Mouse (Mus musculus): ENCODE results near the gene Isoc2a. TPM values are rescaled to one million over a fixed set of nuclear protein-coding genes. Genes with fewer than 3 reads are reported as not detected.
A peak's percentile ranks its signal among the peaks of the same experiment; 100 is the strongest.

The Isoc2a gene
- total RNA-seq, 2 experiments from 2014 or later = 2.4 TPM; not detected in 1

GRCm38 (mm10) chr7:4928323-4928722, 51.4 kb downstream of the Isoc2a start:
- ATAC-seq (replicated peaks; ENCODE audit: low FRiP score, poor library complexity, severe bottlenecking) = no peak

GRCm38 (mm10) chr7:4933103-4933502, 56.1 kb downstream of the Isoc2a start:
- no peak for ATAC-seq (replicated peaks; ENCODE audit: low FRiP score, poor library complexity, severe bottlenecking)

- no peak for ATAC-seq (replicated peaks; ENCODE audit: low FRiP score, poor library complexity, severe bottlenecking)
These were observed 57.4 kb downstream of the Isoc2a start for GRCm38 (mm10) chr7:4934160-4934914.

GRCm38 (mm10) chr7:4936832-4937231, 59.9 kb downstream of the Isoc2a start:
- no peak for ATAC-seq (replicated peaks; ENCODE audit: low FRiP score, poor library complexity, severe bottlenecking)

GRCm38 (mm10) chr7:4937392-4937791, 60.4 kb downstream of the Isoc2a start:
- no peak for ATAC-seq (replicated peaks; ENCODE audit: low FRiP score, poor library complexity, severe bottlenecking)

GRCm38 (mm10) chr7:4938456-4938855, 61.5 kb downstream of the Isoc2a start:
- ATAC-seq (replicated peaks; ENCODE audit: low FRiP score, poor library complexity, severe bottlenecking) = peak; percentile 77

GRCm38 (mm10) chr7:4940068-4940479, 63.1 kb downstream of the Isoc2a start:
- ATAC-seq (replicated peaks; ENCODE audit: low FRiP score, poor library complexity, severe bottlenecking) = peak; percentile 53; the same call in 1 of the 2 replicates

GRCm38 (mm10) chr7:4942673-4943072, 65.7 kb downstream of the Isoc2a start:
- no peak for ATAC-seq (replicated peaks; ENCODE audit: low FRiP score, poor library complexity, severe bottlenecking)

GRCm38 (mm10) chr7:4943223-4943815, 66.4 kb downstream of the Isoc2a start:
- ATAC-seq (replicated peaks; ENCODE audit: low FRiP score, poor library complexity, severe bottlenecking) = peak; percentile 82

Other genes with a start within 250 kb of the Isoc2a start
Only the 30 nearest of the 34 such genes appear.
- 5.0 and 8.3 TPM in 2 replicates for gene Hspbp1, start 192.1 kb upstream of the Isoc2a start, total RNA-seq (2015; ENCODE audit: low replicate concordance)
- gene Hspbp1, start 192.1 kb upstream of the Isoc2a start, total RNA-seq (2017; ENCODE audit: low replicate concordance) = 3.1 and 9.1 TPM in 2 replicates
- not detected in 2 replicates for gene Brsk1, start 186.5 kb upstream of the Isoc2a start, total RNA-seq (2015; ENCODE audit: low replicate concordance)
- not detected in 2 replicates for gene Brsk1, start 186.5 kb upstream of the Isoc2a start, total RNA-seq (2017; ENCODE audit: low replicate concordance)
- 1.7 and 6.7 TPM in 2 replicates for gene Tmem150b, start 151.9 kb upstream of the Isoc2a start, total RNA-seq (2015; ENCODE audit: low replicate concordance)
- gene Tmem150b, start 151.9 kb upstream of the Isoc2a start, total RNA-seq (2017; ENCODE audit: low replicate concordance) = 2.1 and 2.7 TPM in 2 replicates
- gene Kmt5c, start 137.0 kb upstream of the Isoc2a start, total RNA-seq (2015; ENCODE audit: low replicate concordance) = 11.3 and 15.9 TPM in 2 replicates
- 32.0 and 42.2 TPM in 2 replicates for gene Kmt5c, start 137.0 kb upstream of the Isoc2a start, total RNA-seq (2017; ENCODE audit: low replicate concordance)
- 33.2 and 44.4 TPM in 2 replicates for gene Cox6b2, start 124.1 kb upstream of the Isoc2a start, total RNA-seq (2015; ENCODE audit: low replicate concordance)
- 18.8 and 22.3 TPM in 2 replicates for gene Cox6b2, start 124.1 kb upstream of the Isoc2a start, total RNA-seq (2017; ENCODE audit: low replicate concordance)
- not detected in 2 replicates for gene Fam71e2, start 105.9 kb upstream of the Isoc2a start, total RNA-seq (2015; ENCODE audit: low replicate concordance)
- gene Fam71e2, start 105.9 kb upstream of the Isoc2a start, total RNA-seq (2017; ENCODE audit: low replicate concordance) = not detected in 2 replicates
- gene Il11, start 94.3 kb upstream of the Isoc2a start, total RNA-seq (2015; ENCODE audit: low replicate concordance) = not detected in 2 replicates
- not detected in 2 replicates for gene Il11, start 94.3 kb upstream of the Isoc2a start, total RNA-seq (2017; ENCODE audit: low replicate concordance)
- gene Tmem190, start 94.2 kb upstream of the Isoc2a start, total RNA-seq (2015; ENCODE audit: low replicate concordance) = not detected in 2 replicates
- not detected in 2 replicates for gene Tmem190, start 94.2 kb upstream of the Isoc2a start, total RNA-seq (2017; ENCODE audit: low replicate concordance)
- gene Tmem238, start 87.5 kb upstream of the Isoc2a start, total RNA-seq (2015; ENCODE audit: low replicate concordance) = 4.0 and 7.5 TPM in 2 replicates
- 0.17 and 1.1 TPM in 2 replicates for gene Tmem238, start 87.5 kb upstream of the Isoc2a start, total RNA-seq (2017; ENCODE audit: low replicate concordance)
- gene Rpl28, start 84.3 kb upstream of the Isoc2a start, total RNA-seq (2015; ENCODE audit: low replicate concordance) = 304 and 336 TPM in 2 replicates
- 65.4 and 203 TPM in 2 replicates for gene Rpl28, start 84.3 kb upstream of the Isoc2a start, total RNA-seq (2017; ENCODE audit: low replicate concordance)
- 167 and 232 TPM in 2 replicates for gene Ube2s, start 64.6 kb upstream of the Isoc2a start, total RNA-seq (2015; ENCODE audit: low replicate concordance)
- gene Ube2s, start 64.6 kb upstream of the Isoc2a start, total RNA-seq (2017; ENCODE audit: low replicate concordance) = 97.4 and 134 TPM in 2 replicates
- not detected in 2 replicates for gene Shisa7, start 32.5 kb upstream of the Isoc2a start, total RNA-seq (2015; ENCODE audit: low replicate concordance)
- not detected in 2 replicates for gene Shisa7, start 32.5 kb upstream of the Isoc2a start, total RNA-seq (2017; ENCODE audit: low replicate concordance)
- 2.3 and 3.3 TPM in 2 replicates for gene Isoc2b, start 6.9 kb upstream of the Isoc2a start, total RNA-seq (2015; ENCODE audit: low replicate concordance)
- gene Isoc2b, start 6.9 kb upstream of the Isoc2a start, total RNA-seq (2017; ENCODE audit: low replicate concordance) = 5.1 and 13.9 TPM in 2 replicates
- not detected in 2 replicates for gene Gm36210, start 29.4 kb downstream of the Isoc2a start, total RNA-seq (2015; ENCODE audit: low replicate concordance)
- not detected in 2 replicates for gene Gm36210, start 29.4 kb downstream of the Isoc2a start, total RNA-seq (2017; ENCODE audit: low replicate concordance)
- 1.7 and 2.3 TPM in 2 replicates for gene Zfp628, start 38.1 kb downstream of the Isoc2a start, total RNA-seq (2015; ENCODE audit: low replicate concordance)
- 1.5 and 2.0 TPM in 2 replicates for gene Zfp628, start 38.1 kb downstream of the Isoc2a start, total RNA-seq (2017; ENCODE audit: low replicate concordance)
- 1.7 TPM in 1 of 2 replicates, not detected in the other for gene Nat14, start 44.9 kb downstream of the Isoc2a start, total RNA-seq (2015; ENCODE audit: low replicate concordance)
- gene Nat14, start 44.9 kb downstream of the Isoc2a start, total RNA-seq (2017; ENCODE audit: low replicate concordance) = 2.5 TPM in 1 of 2 replicates, not detected in the other
- gene Ssc5d, start 48.6 kb downstream of the Isoc2a start, total RNA-seq (2015; ENCODE audit: low replicate concordance) = not detected in 2 replicates
- gene Ssc5d, start 48.6 kb downstream of the Isoc2a start, total RNA-seq (2017; ENCODE audit: low replicate concordance) = 0.28 TPM in 1 of 2 replicates, not detected in the other
- gene Sbk2, start 87.3 kb downstream of the Isoc2a start, total RNA-seq (2015; ENCODE audit: low replicate concordance) = not detected in 2 replicates
- gene Sbk2, start 87.3 kb downstream of the Isoc2a start, total RNA-seq (2017; ENCODE audit: low replicate concordance) = not detected in 2 replicates
- gene Sbk3, start 94.0 kb downstream of the Isoc2a start, total RNA-seq (2015; ENCODE audit: low replicate concordance) = not detected in 2 replicates
- not detected in 2 replicates for gene Sbk3, start 94.0 kb downstream of the Isoc2a start, total RNA-seq (2017; ENCODE audit: low replicate concordance)
- gene Zfp579, start 119.0 kb downstream of the Isoc2a start, total RNA-seq (2015; ENCODE audit: low replicate concordance) = 1.3 TPM in 1 of 2 replicates, not detected in the other
- gene Zfp579, start 119.0 kb downstream of the Isoc2a start, total RNA-seq (2017; ENCODE audit: low replicate concordance) = 0.84 and 1.4 TPM in 2 replicates
- 4.6 and 10.2 TPM in 2 replicates for gene Zfp524, start 137.3 kb downstream of the Isoc2a start, total RNA-seq (2015; ENCODE audit: low replicate concordance)
- gene Zfp524, start 137.3 kb downstream of the Isoc2a start, total RNA-seq (2017; ENCODE audit: low replicate concordance) = 4.6 and 7.8 TPM in 2 replicates
- gene Fiz1, start 137.5 kb downstream of the Isoc2a start, total RNA-seq (2015; ENCODE audit: low replicate concordance) = 6.7 and 9.2 TPM in 2 replicates
- 2.6 and 4.2 TPM in 2 replicates for gene Fiz1, start 137.5 kb downstream of the Isoc2a start, total RNA-seq (2017; ENCODE audit: low replicate concordance)
- gene Gm44973, start 138.3 kb downstream of the Isoc2a start, total RNA-seq (2015; ENCODE audit: low replicate concordance) = not detected in 2 replicates
- gene Gm44973, start 138.3 kb downstream of the Isoc2a start, total RNA-seq (2017; ENCODE audit: low replicate concordance) = not detected in 2 replicates
- gene Zfp865, start 143.2 kb downstream of the Isoc2a start, total RNA-seq (2015; ENCODE audit: low replicate concordance) = 2.3 and 3.1 TPM in 2 replicates
- 1.7 and 2.2 TPM in 2 replicates for gene Zfp865, start 143.2 kb downstream of the Isoc2a start, total RNA-seq (2017; ENCODE audit: low replicate concordance)
- gene Ccdc106, start 143.4 kb downstream of the Isoc2a start, total RNA-seq (2015; ENCODE audit: low replicate concordance) = not detected in 2 replicates
- gene Ccdc106, start 143.4 kb downstream of the Isoc2a start, total RNA-seq (2017; ENCODE audit: low replicate concordance) = not detected in 2 replicates
- gene 4632433K11Rik, start 157.0 kb downstream of the Isoc2a start, total RNA-seq (2015; ENCODE audit: low replicate concordance) = not detected in 2 replicates
- 0.60 TPM in 1 of 2 replicates, not detected in the other for gene 4632433K11Rik, start 157.0 kb downstream of the Isoc2a start, total RNA-seq (2017; ENCODE audit: low replicate concordance)
- not detected in 2 replicates for gene Zfp784, start 161.3 kb downstream of the Isoc2a start, total RNA-seq (2015; ENCODE audit: low replicate concordance)
- gene Zfp784, start 161.3 kb downstream of the Isoc2a start, total RNA-seq (2017; ENCODE audit: low replicate concordance) = 0.84 TPM in 1 of 2 replicates, not detected in the other
- not detected in 2 replicates for gene Zfp580, start 174.4 kb downstream of the Isoc2a start, total RNA-seq (2015; ENCODE audit: low replicate concordance)
- 0.26 TPM in 1 of 2 replicates, not detected in the other for gene Zfp580, start 174.4 kb downstream of the Isoc2a start, total RNA-seq (2017; ENCODE audit: low replicate concordance)
- gene U2af2, start 185.0 kb downstream of the Isoc2a start, total RNA-seq (2015; ENCODE audit: low replicate concordance) = 42.3 and 45.8 TPM in 2 replicates
- gene U2af2, start 185.0 kb downstream of the Isoc2a start, total RNA-seq (2017; ENCODE audit: low replicate concordance) = 48.8 and 56.9 TPM in 2 replicates
- gene Epn1, start 203.1 kb downstream of the Isoc2a start, total RNA-seq (2015; ENCODE audit: low replicate concordance) = 42.2 and 42.5 TPM in 2 replicates
- gene Epn1, start 203.1 kb downstream of the Isoc2a start, total RNA-seq (2017; ENCODE audit: low replicate concordance) = 51.2 and 86.8 TPM in 2 replicates

Measured in erythroblast, adult 5-6 weeks (primary cell).